Mouse (Mus musculus) liver, embryonic 13.5 days (tissue): Measurements from ENCODE around the gene Ttc24. TPM values are rescaled to one million over a fixed set of nuclear protein-coding genes. Genes with fewer than 3 reads are reported as not detected.
A peak's percentile ranks its signal among the peaks of the same experiment; 100 is the strongest.

ENCODE experiments used
- ATAC-seq: fragments of 200-750 bp; cut with Nextera tagmentation; 2 replicates; pipeline ENCODE4 v1.8.0; 2017; ENCODE audit warnings: low read depth, mild to moderate bottlenecking, moderate number of reproducible peaks, moderate library complexity
- DNase-seq: peaks from one replicate; pipeline ENCODE4 v3.0.0; 2022
- H3K27ac ChIP-seq: fragments of 300-500 bp; sonication (generic); 2 replicates; pipeline ENCODE4 v1.5.1; 2015; ENCODE audit warnings: moderate library complexity, mild to moderate bottlenecking, inconsistent platforms
- H3K27me3 ChIP-seq: fragments of 300-500 bp; sonication (generic); 2 replicates; pipeline ENCODE4 v1.6.1; 2015; ENCODE audit warnings: mild to moderate bottlenecking, inconsistent platforms
- H3K36me3 ChIP-seq: fragments of 300-500 bp; sonication (generic); 2 replicates; pipeline ENCODE4 v1.6.1; 2015; ENCODE audit warnings: mild to moderate bottlenecking, inconsistent platforms
- H3K4me1 ChIP-seq: fragments of 300-500 bp; sonication (generic); replicated peaks from 2 replicates; pipeline ENCODE4 v1.6.1; 2015; ENCODE audit warnings: inconsistent platforms
- H3K4me2 ChIP-seq: fragments of 300-500 bp; sonication (generic); 2 replicates; pipeline ENCODE4 v1.6.1; 2015; ENCODE audit warnings: inconsistent platforms, mild to moderate bottlenecking, moderate library complexity
- H3K4me3 ChIP-seq: fragments of 300-500 bp; sonication (generic); replicated peaks from 2 replicates; pipeline ENCODE4 v1.5.1; 2015; ENCODE audit warnings: mild to moderate bottlenecking, inconsistent platforms
- H3K9ac ChIP-seq: fragments of 300-500 bp; sonication (generic); 2 replicates; pipeline ENCODE4 v1.6.1; 2015; ENCODE audit warnings: mild to moderate bottlenecking, inconsistent platforms
- H3K9me3 ChIP-seq: fragments of 300-500 bp; sonication (generic); replicated peaks from 2 replicates; pipeline ENCODE4 v1.6.1; 2016; ENCODE audit warnings: inconsistent platforms
- WGBS: fragments of 180-500 bp; shearing (Covaris S2); methylation state at CpG from one replicate; pipeline ENCODE4 v1.1.7; 2015; ENCODE audit not compliant: insufficient replicate concordance; 5-methylcytosine and 5-hydroxymethylcytosine counted together
- polyA plus RNA-seq: library from polyadenylated mRNA; unstranded; fragments of >200 nt; fragmentation: Nextera tagmentation; extraction: Ambion mirVana; gene quantifications from 2 replicates; pipeline ENCODE4 v1.2.1, GENCODE M21; 2015

The Ttc24 gene
- polyA plus RNA-seq, 1 experiment from 2014 or later: not detected

- peak within 1 kb of the TSS; percentile 83 for H3K4me2 ChIP-seq
- H3K36me3 ChIP-seq: peaks cover 20% of the 10 kb centered on the region
- ATAC-seq: peak; percentile 87
- peak within 1 kb of the TSS; percentile 60; the same call in 1 of the 2 replicates for H3K27ac ChIP-seq
- WGBS: 18% methylated on average over 33 of the region's 33 CpGs
- peak; percentile 80 for DNase-seq
- H3K27me3 ChIP-seq: peaks cover 13% of the 10 kb centered on the region; the same call in 1 of the 2 replicates
- no peaks in the 10 kb centered on the region for H3K9me3 ChIP-seq
- H3K4me1 ChIP-seq: peaks cover 22% of the 10 kb centered on the region
- peak within 1 kb of the TSS; percentile 82 for H3K9ac ChIP-seq
- H3K4me3 ChIP-seq: peak within 1 kb of the TSS; percentile 77
These were observed 3.5 kb upstream of the Ttc24 start, which contains the start of gene Iqgap3 for GRCm38 (mm10) chr3:88081345-88082223. Iqgap3 (plus strand) TSS chr3:88081971.

DNA sequence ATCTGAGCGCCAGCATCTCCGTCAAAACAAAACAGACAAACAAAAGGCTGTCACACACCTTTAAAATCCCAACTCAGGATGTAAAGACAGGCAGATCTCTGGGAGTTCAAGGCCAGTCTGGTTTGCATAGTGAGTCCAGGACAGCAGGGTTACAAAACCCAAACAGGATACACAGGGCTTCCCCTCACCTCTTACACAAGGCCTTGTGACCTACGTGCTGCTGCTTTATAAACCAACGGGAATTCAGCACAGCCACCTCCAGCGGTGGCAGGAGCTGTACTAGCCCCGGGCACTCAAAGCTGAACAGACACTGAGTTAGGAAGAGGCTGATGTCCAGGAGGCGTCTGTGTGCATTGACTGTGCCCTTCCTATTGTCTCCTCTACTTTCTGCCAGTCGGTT, 663 bp downstream of the Ttc24 start:
- H3K4me1 ChIP-seq: peaks cover 8% of the 10 kb centered on the region
- no peaks in the 10 kb centered on the region for H3K36me3 ChIP-seq
- no peak overlapping the region for H3K4me2 ChIP-seq
- DNase-seq (no peak), ATAC-seq (peak; percentile 33)
- no peak overlapping the region for H3K4me3 ChIP-seq
- WGBS: 34% methylated on average over 8 of the region's 8 CpGs
- peaks cover 21% of the 10 kb centered on the region; the same call in 1 of the 2 replicates for H3K27me3 ChIP-seq
- no peak overlapping the region for H3K27ac ChIP-seq
- no peak overlapping the region for H3K9ac ChIP-seq
- no peaks in the 10 kb centered on the region for H3K9me3 ChIP-seq

- H3K9me3 ChIP-seq: no peaks in the 10 kb centered on the region
These were observed 3.3 kb downstream of the Ttc24 start for GRCm38 (mm10) chr3:88074766-88075165.

GRCm38 (mm10) chr3:88074351-88074750, 3.8 kb downstream of the Ttc24 start:
- no peak overlapping the region for H3K9ac ChIP-seq
- no peaks in the 10 kb centered on the region for H3K9me3 ChIP-seq
- H3K4me1 ChIP-seq: no peaks in the 10 kb centered on the region
- no peak for DNase-seq
- WGBS: 53% methylated on average over 2 of the region's 2 CpGs
- no peaks in the 10 kb centered on the region for H3K36me3 ChIP-seq
- peaks cover 43% of the 10 kb centered on the region for H3K27me3 ChIP-seq
- H3K27ac ChIP-seq: no peak overlapping the region
- no peak overlapping the region for H3K4me2 ChIP-seq
- no peak for ATAC-seq
- H3K4me3 ChIP-seq: no peak overlapping the region

More at GRCm38 (mm10) chr3:88074766-88075165, 3.3 kb downstream of the Ttc24 start:
- Histone ChIP-seq H3K27ac (no peak overlapping the region), H3K9ac (no peak overlapping the region), H3K4me3 (no peak overlapping the region), H3K36me3 (no peaks in the 10 kb centered on the region), H3K4me1 (no peaks in the 10 kb centered on the region), H3K4me2 (no peak overlapping the region), H3K27me3 (peaks cover 39% of the 10 kb centered on the region)
- WGBS: 55% methylated on average over 8 of the region's 8 CpGs
- DNase-seq (no peak), ATAC-seq (no peak)

DNA sequence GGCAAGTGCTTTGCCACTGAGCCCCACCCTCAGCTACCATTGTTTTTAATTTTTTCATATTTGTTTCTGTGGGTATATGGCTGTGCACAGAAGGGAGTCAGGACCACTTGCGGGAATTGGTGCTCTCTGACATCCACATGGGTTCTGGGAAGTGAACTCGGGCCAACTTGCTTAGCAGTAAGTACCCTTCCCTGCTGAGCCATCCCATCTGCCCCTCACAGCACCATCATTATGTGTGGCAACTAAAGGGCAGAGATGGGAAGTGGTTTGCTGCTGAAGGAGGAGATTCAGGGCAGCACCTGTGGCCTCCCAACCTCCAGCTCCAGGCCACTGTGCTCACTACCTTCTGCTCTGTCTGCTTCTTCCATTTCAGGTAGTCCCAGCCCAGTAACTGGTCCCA, 4.5 kb downstream of the Ttc24 start:
- Histone ChIP-seq H3K4me2 (no peak overlapping the region), H3K27me3 (peaks cover 40% of the 10 kb centered on the region), H3K4me1 (no peaks in the 10 kb centered on the region), H3K9ac (no peak overlapping the region), H3K9me3 (no peaks in the 10 kb centered on the region), H3K27ac (no peak overlapping the region), H3K4me3 (no peak overlapping the region), H3K36me3 (no peaks in the 10 kb centered on the region)
- ATAC-seq: no peak
- DNase-seq: no peak
- WGBS: 54% methylated on average over 2 of the region's 2 CpGs

DNA sequence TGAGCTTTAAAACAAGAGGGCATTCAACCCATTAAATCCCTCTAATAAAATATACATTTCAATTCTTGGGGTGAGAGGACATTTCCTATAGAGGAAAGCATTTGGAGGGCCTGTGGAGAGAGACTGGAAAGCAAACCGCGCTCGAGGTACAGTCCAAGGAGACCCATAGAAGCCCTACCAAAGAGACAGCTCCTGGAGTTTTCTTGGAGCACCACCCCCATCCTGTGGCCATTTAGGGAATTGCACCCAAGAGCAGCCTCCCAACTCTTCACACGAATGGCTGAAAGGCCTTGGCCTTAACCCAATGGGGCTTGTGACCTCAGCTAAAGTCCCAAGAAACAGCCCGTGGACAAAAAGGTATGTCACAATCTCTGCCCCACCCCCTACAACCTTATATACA, 6.3 kb downstream of the Ttc24 start:
- no peak overlapping the region for H3K27ac ChIP-seq
- H3K9ac ChIP-seq: no peak overlapping the region
- H3K4me3 ChIP-seq: no peak overlapping the region
- H3K4me2 ChIP-seq: no peak overlapping the region
- peaks cover 30% of the 10 kb centered on the region; the same call in 1 of the 2 replicates for H3K27me3 ChIP-seq
- WGBS: 3% methylated on average over 5 of the region's 5 CpGs
- H3K4me1 ChIP-seq: no peaks in the 10 kb centered on the region
- no peaks in the 10 kb centered on the region for H3K9me3 ChIP-seq
- DNase-seq: peak; percentile 60
- no peaks in the 10 kb centered on the region for H3K36me3 ChIP-seq
- ATAC-seq: no peak; the same call in 1 of the 2 replicates

- peaks cover 24% of the 10 kb centered on the region; the same call in 1 of the 2 replicates for H3K27me3 ChIP-seq
- no peak overlapping the region for H3K9ac ChIP-seq
- no peaks in the 10 kb centered on the region for H3K4me1 ChIP-seq
- WGBS: 35% methylated on average over 2 of the region's 2 CpGs
- H3K4me2 ChIP-seq: no peak overlapping the region
- no peak for ATAC-seq
- no peaks in the 10 kb centered on the region for H3K36me3 ChIP-seq
- H3K27ac ChIP-seq: no peak overlapping the region
- H3K4me3 ChIP-seq: no peak overlapping the region
- no peaks in the 10 kb centered on the region for H3K9me3 ChIP-seq
- no peak for DNase-seq
These were observed 9.7 kb downstream of the Ttc24 start for GRCm38 (mm10) chr3:88068386-88068785.

- Histone ChIP-seq H3K9me3 (no peaks in the 10 kb centered on the region), H3K4me2 (peak within 1 kb of the TSS; percentile 94), H3K4me1 (peaks cover 19% of the 10 kb centered on the region), H3K4me3 (peak within 1 kb of the TSS; percentile 83), H3K27me3 (no peaks in the 10 kb centered on the region), H3K27ac (peak within 1 kb of the TSS; percentile 58; the same call in 1 of the 2 replicates), H3K9ac (peak within 1 kb of the TSS; percentile 83), H3K36me3 (peaks cover 36% of the 10 kb centered on the region)
- peak; percentile 94 for ATAC-seq
- peak; percentile 90 for DNase-seq
- under 1% methylated on average over 60 of the region's 60 CpGs for WGBS
These were observed 20.0 kb downstream of the Ttc24 start, which contains the start of gene Naxe for GRCm38 (mm10) chr3:88057902-88058696. Naxe (minus strand) TSS chr3:88058495.

GRCm38 (mm10) chr3:88057030-88057429, 21.1 kb downstream of the Ttc24 start:
- DNase-seq (no peak), ATAC-seq (no peak)
- Histone ChIP-seq H3K27ac (no peak overlapping the region), H3K27me3 (no peaks in the 10 kb centered on the region), H3K4me1 (peaks cover 19% of the 10 kb centered on the region), H3K9me3 (no peaks in the 10 kb centered on the region), H3K9ac (peak overlapping the region; percentile 83; the same call in 1 of the 2 replicates), H3K4me2 (peak overlapping the region; percentile 94), H3K4me3 (peak overlapping the region; percentile 83), H3K36me3 (peaks cover 47% of the 10 kb centered on the region)
- WGBS: 82% methylated on average over 6 of the region's 6 CpGs

- ATAC-seq: no peak
- no peaks in the 10 kb centered on the region for H3K9me3 ChIP-seq
These were observed 28.6 kb downstream of the Ttc24 start for GRCm38 (mm10) chr3:88049532-88049931.

More at GRCm38 (mm10) chr3:88049532-88049931, 28.6 kb downstream of the Ttc24 start:
- DNase-seq: no peak
- no peak overlapping the region for H3K9ac ChIP-seq
- no peak overlapping the region for H3K27ac ChIP-seq
- no peak overlapping the region for H3K4me3 ChIP-seq
- peaks cover 69% of the 10 kb centered on the region for H3K36me3 ChIP-seq
- no peak overlapping the region for H3K4me2 ChIP-seq
- no peaks in the 10 kb centered on the region for H3K27me3 ChIP-seq
- 57% methylated on average over 3 of the region's 3 CpGs for WGBS
- peaks cover 4% of the 10 kb centered on the region for H3K4me1 ChIP-seq
